Mouse (Mus musculus) E14TG2a.4 (cell line): ENCODE results near the gene Exoc4.
A peak's percentile ranks its signal among the peaks of the same experiment; 100 is the strongest.

Experiments
- H3K27me3 ChIP-seq: 2 replicates; pipeline ENCODE4 v1.6.1; 2014; ENCODE audit warnings: low read length, control low read depth; ENCODE audit not compliant: insufficient read depth
- H3K36me3 ChIP-seq: 2 replicates; pipeline ENCODE4 v1.6.1; 2014; ENCODE audit warnings: low read length, control low read depth; ENCODE audit not compliant: insufficient read depth
- H3K4me1 ChIP-seq: replicated peaks from 2 replicates; pipeline ENCODE4 v1.6.1; 2014; ENCODE audit warnings: low read depth, low read length, control low read depth
- H3K4me3 ChIP-seq: replicated peaks from 2 replicates; pipeline ENCODE4 v1.5.1; 2014; ENCODE audit warnings: mild to moderate bottlenecking, low read length
- H3K9me3 ChIP-seq: 2 replicates; pipeline ENCODE4 v1.6.1; 2014; ENCODE audit warnings: low read length, control low read depth
- CTCF ChIP-seq: conservative IDR thresholded peaks from 2 replicates; pipeline ENCODE4 v1.5.1; 2014; ENCODE audit warnings: low read length
- NANOG ChIP-seq: IDR thresholded peaks from 2 replicates; pipeline ENCODE4 v1.6.1; 2014; ENCODE audit warnings: borderline replicate concordance, low read length, mixed read lengths
- POU5F1 ChIP-seq: IDR thresholded peaks from 2 replicates; pipeline ENCODE4 v1.6.1; 2014; ENCODE audit warnings: low read length, borderline replicate concordance

The Exoc4 gene

DNA sequence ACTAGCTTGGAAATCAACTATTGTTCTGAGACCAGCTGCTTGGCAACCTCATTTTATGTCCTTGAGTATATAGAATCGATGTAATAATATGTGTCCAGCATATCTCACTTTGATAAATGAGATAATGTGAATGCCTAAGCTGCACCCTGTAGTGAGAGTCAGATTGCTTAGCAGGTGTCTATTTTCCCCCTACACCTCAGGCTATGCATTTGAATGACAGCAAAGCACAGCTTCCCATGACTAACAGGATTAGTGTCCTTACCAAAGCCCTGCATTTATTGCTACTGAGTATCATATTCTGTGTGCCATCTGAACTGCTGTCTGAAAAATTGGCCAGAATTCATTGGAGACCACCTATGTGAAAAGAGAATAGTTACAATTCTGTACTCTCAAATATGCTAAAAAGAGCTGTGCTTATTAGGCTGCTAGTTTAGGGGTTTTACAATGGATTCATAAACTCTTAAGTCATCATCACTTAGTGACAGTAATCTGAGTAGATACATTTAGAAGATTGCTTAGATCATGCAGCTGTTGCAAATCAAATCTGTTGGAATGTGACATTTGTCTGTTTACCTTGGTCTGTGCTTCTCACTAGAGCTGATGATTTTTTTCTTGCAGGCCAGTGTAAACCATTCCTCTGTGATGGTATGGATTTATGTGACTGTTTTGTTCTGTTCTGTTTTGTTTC lies 98.3 kb downstream of the Exoc4 start:
- TF ChIP-seq POU5F1 (no peak), NANOG (no peak), CTCF (no peak)
- Histone ChIP-seq H3K9me3 (no peaks in the 10 kb centered on the region), H3K4me3 (no peak overlapping the region), H3K27me3 (no peaks in the 10 kb centered on the region), H3K36me3 (peaks cover 11% of the 10 kb centered on the region), H3K4me1 (no peaks in the 10 kb centered on the region)

DNA sequence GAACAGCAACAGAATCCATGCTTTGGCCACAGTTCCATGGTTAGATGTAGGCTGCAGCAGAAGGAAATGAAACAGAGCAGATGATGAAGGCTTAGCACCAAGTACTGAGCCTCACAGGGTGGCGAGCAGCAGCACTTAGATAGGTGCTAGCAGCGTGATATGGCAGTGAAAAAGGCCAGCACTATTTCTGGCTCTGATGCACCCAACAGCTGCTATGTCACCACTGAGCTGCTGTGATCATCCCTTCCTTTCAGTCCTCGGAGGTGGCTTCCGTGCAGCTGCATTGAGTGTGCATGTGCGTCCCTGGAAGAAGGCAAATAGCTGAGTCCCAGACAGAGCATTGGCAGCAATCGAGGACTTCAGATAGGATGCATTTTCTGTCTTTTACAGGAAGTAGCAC lies 112.7 kb downstream of the Exoc4 start:
- H3K27me3 ChIP-seq: no peaks in the 10 kb centered on the region
- H3K9me3 ChIP-seq: no peaks in the 10 kb centered on the region
- peaks cover 30% of the 10 kb centered on the region for H3K36me3 ChIP-seq
- TF ChIP-seq NANOG (no peak), POU5F1 (no peak), CTCF (no peak)
- H3K4me3 ChIP-seq: no peak overlapping the region
- no peaks in the 10 kb centered on the region for H3K4me1 ChIP-seq

DNA sequence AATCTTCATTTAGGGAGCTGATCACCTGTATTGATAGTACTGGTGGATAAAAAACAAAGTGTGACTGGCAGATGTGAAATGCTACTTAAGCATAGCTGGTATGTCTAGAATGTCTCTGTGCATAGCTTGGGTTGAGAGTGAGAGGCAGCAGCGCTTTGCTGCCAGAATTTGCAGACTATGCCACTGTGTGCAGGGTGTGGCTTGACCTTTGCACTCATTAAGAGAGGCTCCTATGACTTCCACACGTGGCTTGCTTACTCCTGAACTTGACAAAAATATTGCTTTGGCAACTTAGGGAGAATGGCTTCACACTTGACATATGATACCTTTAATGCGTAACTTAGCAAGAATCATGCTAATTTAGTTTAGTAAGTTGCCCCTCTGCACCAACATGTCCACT lies 131.6 kb downstream of the Exoc4 start:
- TF ChIP-seq CTCF (no peak), NANOG (no peak), POU5F1 (no peak)

DNA sequence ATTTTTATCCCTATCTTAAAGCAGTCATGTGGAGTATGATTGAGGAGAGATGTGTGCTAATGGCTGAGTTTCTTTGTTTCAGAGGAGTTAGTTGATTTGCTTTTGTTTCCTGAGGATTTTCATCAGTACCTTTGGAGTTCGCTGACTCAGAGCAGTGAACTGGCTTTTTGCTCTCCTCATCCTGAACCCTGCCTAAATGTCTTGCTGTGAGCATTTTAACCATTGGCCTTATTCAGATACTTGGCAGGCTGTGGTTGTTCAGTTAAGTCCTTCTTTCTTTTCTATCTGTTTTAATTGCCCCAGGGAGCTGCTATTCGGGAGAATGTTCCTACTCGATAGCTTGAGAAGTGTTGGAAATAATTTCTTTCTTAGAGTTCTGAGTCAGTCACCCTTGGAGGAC lies 133.3 kb downstream of the Exoc4 start:
- no peak for TF ChIP-seq CTCF
- TF ChIP-seq NANOG: no peak
- H3K9me3 ChIP-seq: no peaks in the 10 kb centered on the region
- no peak overlapping the region for H3K4me3 ChIP-seq
- H3K4me1 ChIP-seq: peaks cover 14% of the 10 kb centered on the region
- H3K36me3 ChIP-seq: 0 out of 2 replicates have a peak, but pooled peaks cover 5% of the 10 kb centered on the region
- no peaks in the 10 kb centered on the region for H3K27me3 ChIP-seq

More for the DNA sequence above, 131.6 kb downstream of the Exoc4 start:
- Histone ChIP-seq H3K4me3 (no peak overlapping the region), H3K36me3 (0 out of 2 replicates have a peak, but pooled peaks cover 12% of the 10 kb centered on the region), H3K27me3 (no peaks in the 10 kb centered on the region), H3K9me3 (no peaks in the 10 kb centered on the region), H3K4me1 (peaks cover 14% of the 10 kb centered on the region)

DNA sequence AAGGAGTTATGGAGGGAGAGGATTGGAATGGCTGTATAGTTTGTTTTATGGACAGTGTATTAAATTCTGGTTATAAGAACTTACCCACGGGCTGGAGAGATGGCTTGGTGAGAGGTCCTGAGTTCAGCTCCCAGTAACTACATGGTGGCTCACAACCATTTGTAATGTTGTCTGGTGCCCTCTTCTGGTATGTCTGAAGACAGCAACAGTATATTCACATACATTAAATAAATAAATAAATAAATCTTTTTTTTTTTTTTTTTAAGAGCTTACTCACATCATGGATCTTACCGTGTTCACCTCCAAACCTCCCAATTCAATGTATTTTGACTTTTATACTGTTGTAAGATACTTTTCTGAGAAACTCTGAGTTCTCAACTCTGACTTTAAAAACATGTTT lies 143.1 kb downstream of the Exoc4 start:
- Histone ChIP-seq H3K4me3 (no peak overlapping the region), H3K9me3 (no peaks in the 10 kb centered on the region), H3K4me1 (peaks cover 8% of the 10 kb centered on the region), H3K36me3 (no peaks in the 10 kb centered on the region), H3K27me3 (no peaks in the 10 kb centered on the region)
- TF ChIP-seq CTCF (peak; percentile 30), NANOG (no peak)

DNA sequence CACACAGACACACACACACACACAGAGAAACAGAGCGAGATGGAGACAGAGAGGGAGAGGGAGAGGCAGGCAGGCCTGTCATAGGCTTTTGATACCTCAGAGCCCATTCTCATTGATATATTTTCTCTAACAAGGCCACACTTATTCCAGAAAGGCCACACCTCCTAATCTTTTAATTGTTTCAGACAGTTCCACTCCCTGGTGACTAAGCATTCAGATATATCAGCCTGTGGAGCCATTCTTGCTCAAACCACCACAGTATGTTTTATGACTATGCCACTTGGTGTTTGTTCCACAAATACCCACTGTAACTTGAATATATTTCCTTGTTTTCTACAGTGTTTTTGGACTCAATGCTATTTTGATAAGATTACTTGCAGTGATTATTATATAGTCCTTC lies 150.6 kb downstream of the Exoc4 start:
- H3K4me3 ChIP-seq: no peak overlapping the region
- no peaks in the 10 kb centered on the region for H3K4me1 ChIP-seq
- 0 out of 2 replicates have a peak, but pooled peaks cover 6% of the 10 kb centered on the region for H3K36me3 ChIP-seq
- TF ChIP-seq NANOG (no peak), CTCF (no peak)
- H3K27me3 ChIP-seq: no peaks in the 10 kb centered on the region
- no peaks in the 10 kb centered on the region for H3K9me3 ChIP-seq

DNA sequence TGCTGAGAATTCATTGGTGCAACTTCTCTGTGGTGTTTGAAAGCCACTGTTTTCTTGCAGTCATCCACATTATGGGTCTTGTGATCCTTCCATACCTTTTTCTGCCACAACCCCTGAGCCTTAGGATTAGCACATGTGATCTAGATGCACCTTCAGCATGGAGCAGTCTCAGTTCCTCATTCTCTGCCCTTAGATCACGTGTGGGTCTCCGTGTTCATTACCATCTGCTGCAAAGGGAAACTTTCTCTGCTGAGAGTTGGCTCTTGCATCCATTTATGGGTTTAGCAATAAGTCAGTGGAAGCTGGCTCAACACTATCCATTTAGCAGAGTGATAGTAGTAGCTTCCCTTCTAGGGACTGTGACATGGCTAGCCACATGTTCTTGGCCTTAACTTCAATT lies 152.3 kb downstream of the Exoc4 start:
- H3K4me1 ChIP-seq: no peaks in the 10 kb centered on the region
- H3K36me3 ChIP-seq: 0 out of 2 replicates have a peak, but pooled peaks cover 6% of the 10 kb centered on the region
- H3K9me3 ChIP-seq: no peaks in the 10 kb centered on the region
- TF ChIP-seq CTCF (no peak), NANOG (no peak), POU5F1 (no peak)
- H3K4me3 ChIP-seq: no peak overlapping the region
- no peaks in the 10 kb centered on the region for H3K27me3 ChIP-seq

DNA sequence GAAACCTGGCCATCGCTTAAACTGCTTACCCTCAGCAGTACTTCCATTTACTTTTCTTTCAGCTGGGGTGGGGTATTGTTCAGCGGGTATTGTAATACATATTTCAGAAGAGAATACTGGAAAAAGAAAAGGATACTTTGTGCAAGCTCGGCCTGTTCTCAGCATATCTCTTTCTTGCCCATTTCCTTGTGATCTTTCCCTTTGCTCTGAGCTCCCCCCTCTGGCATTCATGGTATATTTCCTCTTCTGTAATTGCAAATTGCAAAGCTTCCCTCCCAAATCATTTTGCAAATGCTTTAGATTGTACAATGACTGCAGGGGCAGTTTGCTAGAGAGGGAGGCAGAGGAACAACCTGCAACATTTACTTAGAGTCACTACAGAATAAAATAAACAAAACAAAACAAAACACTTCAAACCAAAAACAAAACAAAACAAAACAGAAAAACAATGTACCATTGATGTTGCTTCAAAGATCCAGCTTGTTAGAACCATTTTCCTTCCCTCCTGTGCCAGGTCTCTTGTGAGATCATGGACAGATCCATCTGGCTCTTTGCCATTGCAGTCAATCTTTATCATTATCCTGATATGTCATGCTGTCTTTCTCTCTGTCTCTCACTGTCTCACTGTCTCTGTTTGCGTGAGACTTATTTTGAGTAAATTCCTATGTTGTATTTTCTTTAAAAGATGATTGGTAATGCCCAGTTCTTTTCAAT lies 156.8 kb downstream of the Exoc4 start:
- Histone ChIP-seq H3K9me3 (no peaks in the 10 kb centered on the region), H3K4me3 (no peak overlapping the region), H3K36me3 (0 out of 2 replicates have a peak, but pooled peaks cover 6% of the 10 kb centered on the region), H3K4me1 (no peaks in the 10 kb centered on the region), H3K27me3 (no peaks in the 10 kb centered on the region)
- TF ChIP-seq POU5F1 (no peak), NANOG (no peak), CTCF (no peak)
